Mouse (Mus musculus): ENCODE measurements around the gene Zfp599.

DNA sequence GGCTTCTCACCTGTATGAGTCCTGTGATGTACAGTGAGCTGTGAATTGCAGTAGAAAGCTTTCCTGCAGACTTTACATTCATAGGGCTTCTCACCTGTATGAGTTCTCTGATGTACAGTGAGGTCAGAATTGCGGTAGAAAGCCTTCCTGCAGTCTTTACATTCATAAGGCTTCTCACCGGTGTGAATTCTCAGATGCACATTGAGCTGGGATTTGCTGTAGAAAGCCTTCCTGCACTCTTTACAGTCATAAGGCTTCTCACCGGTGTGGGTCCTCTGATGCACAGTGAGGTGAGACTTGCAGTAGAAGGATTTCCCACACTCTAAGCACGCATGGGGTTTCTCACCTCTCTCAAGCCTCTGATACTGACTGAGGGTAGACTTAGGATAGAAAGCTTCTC is 19.0 kb upstream of the Zfp599 start:
- TF ChIP-seq CTCF (IDR thresholded peaks at IDR 0.05; ENCODE audit: insufficient read depth, low read depth, low read length) (no peak), POLR2A (IDR thresholded peaks at IDR 0.05; ENCODE audit: insufficient read depth, low read depth, low read length) (no peak)

All from olfactory bulb, adult 2 months (tissue).